Mouse (Mus musculus): ENCODE results near the gene Gm17657.

GRCm38 (mm10) chr17:29491591-29492268 is 57.7 kb downstream of the Gm17657 start:
- TF ChIP-seq CTCF (IDR thresholded peaks at IDR 0.05; ENCODE audit: extremely low read depth, insufficient read depth, insufficient read length, insufficient replicate concordance) = no peak
- no peak for TF ChIP-seq POLR2A (IDR thresholded peaks at IDR 0.05; ENCODE audit: low read depth, low read length)

All from spleen, adult 2 months (tissue).